Mouse (Mus musculus) ES-Bruce4 (cell line): ENCODE data around the gene Bag5. TPM values are rescaled to one million over a fixed set of nuclear protein-coding genes. Genes with fewer than 3 reads are reported as not detected.

Experiments used
- H3K27ac ChIP-seq: 2 replicates; pipeline ENCODE4 v1.5.1; 2012; ENCODE audit warnings: low read length, inconsistent platforms; ENCODE audit not compliant: insufficient read depth
- H3K27me3 ChIP-seq: 2 replicates; pipeline ENCODE4 v1.6.1; 2012; ENCODE audit warnings: mild to moderate bottlenecking, low read length, inconsistent platforms; ENCODE audit not compliant: control insufficient read depth, poor library complexity, insufficient read depth, severe bottlenecking
- H3K36me3 ChIP-seq: 2 replicates; pipeline ENCODE4 v1.6.1; 2012; ENCODE audit warnings: inconsistent platforms, mild to moderate bottlenecking, low read length, moderate library complexity; ENCODE audit not compliant: control insufficient read depth, poor library complexity, insufficient read depth, severe bottlenecking
- H3K4me1 ChIP-seq: one replicate; pipeline ENCODE4 v1.8.1; 2011; ENCODE audit warnings: low read length; ENCODE audit not compliant: control insufficient read depth, insufficient read depth
- H3K4me3 ChIP-seq: 2 replicates; pipeline ENCODE4 v1.5.1; 2011; ENCODE audit warnings: low read depth, mild to moderate bottlenecking, low read length
- H3K9ac ChIP-seq: 2 replicates; pipeline ENCODE4 v1.6.1; 2012; ENCODE audit warnings: low read depth, mild to moderate bottlenecking, inconsistent platforms; ENCODE audit not compliant: poor library complexity, severe bottlenecking
- H3K9me3 ChIP-seq: replicated peaks from 2 replicates; pipeline ENCODE4 v1.6.1; 2012; ENCODE audit warnings: mild to moderate bottlenecking, low read length, inconsistent platforms; ENCODE audit not compliant: control insufficient read depth, poor library complexity, insufficient read depth, severe bottlenecking
- CTCF ChIP-seq: IDR thresholded peaks from one replicate; pipeline ENCODE4 v1.8.1; 2011; ENCODE audit warnings: low read depth, low read length
- EP300 ChIP-seq: IDR thresholded peaks from 2 replicates; pipeline ENCODE4 v1.6.1; 2011; ENCODE audit warnings: low read depth, low read length; ENCODE audit not compliant: insufficient read depth
- POLR2A ChIP-seq: IDR thresholded peaks from one replicate; pipeline ENCODE4 v1.8.1; 2011; ENCODE audit warnings: low read length; ENCODE audit not compliant: insufficient read depth
- polyA plus RNA-seq: library from polyadenylated mRNA; stranded (reverse); fragments of >200 nt; gene quantifications from 2 replicates; pipeline ENCODE4 v1.2.4, GENCODE M21; 2011; ENCODE audit warnings: low read depth; ENCODE audit not compliant: missing spikeins, insufficient read depth, insufficient read length

Gene Bag5
- polyA plus RNA-seq, 1 experiment = 13.4 TPM

GRCm38 (mm10) chr12:111705186-111705973 is 7.7 kb downstream of the Bag5 start:
- Histone ChIP-seq H3K27me3 (no peaks in the 10 kb centered on the region), H3K9ac (no peak overlapping the region), H3K4me3 (no peak overlapping the region), H3K36me3 (peaks cover 11% of the 10 kb centered on the region), H3K27ac (no peak overlapping the region), H3K9me3 (no peaks in the 10 kb centered on the region), H3K4me1 (peaks cover 1% of the 10 kb centered on the region)
- no peak for TF ChIP-seq CTCF
- TF ChIP-seq POLR2A = no peak
- TF ChIP-seq EP300 = no peak

GRCm38 (mm10) chr12:111704609-111705008 is 8.4 kb downstream of the Bag5 start:
- Histone ChIP-seq H3K9ac (no peak overlapping the region), H3K9me3 (no peaks in the 10 kb centered on the region), H3K27me3 (no peaks in the 10 kb centered on the region), H3K36me3 (peaks cover 3% of the 10 kb centered on the region; the same call in 1 of the 2 replicates), H3K4me3 (no peak overlapping the region), H3K4me1 (peaks cover 4% of the 10 kb centered on the region), H3K27ac (no peak overlapping the region)
- TF ChIP-seq EP300 = peak; percentile 59; the same call in 1 of the 2 replicates
- TF ChIP-seq POLR2A = no peak

- H3K9me3 ChIP-seq = no peaks in the 10 kb centered on the region
- no peak overlapping the region for H3K4me3 ChIP-seq
- peaks cover 4% of the 10 kb centered on the region for H3K4me1 ChIP-seq
- no peak overlapping the region for H3K9ac ChIP-seq
- no peaks in the 10 kb centered on the region for H3K36me3 ChIP-seq
- H3K27ac ChIP-seq = no peak overlapping the region
- H3K27me3 ChIP-seq = no peaks in the 10 kb centered on the region
- no peak for TF ChIP-seq CTCF
- no peak for TF ChIP-seq EP300
- no peak for TF ChIP-seq POLR2A
Measured at GRCm38 (mm10) chr12:111703301-111703700, 9.8 kb downstream of the Bag5 start.

- H3K4me1 ChIP-seq = peaks cover 4% of the 10 kb centered on the region
- no peak overlapping the region for H3K4me3 ChIP-seq
- no peaks in the 10 kb centered on the region for H3K27me3 ChIP-seq
- no peaks in the 10 kb centered on the region for H3K9me3 ChIP-seq
- no peaks in the 10 kb centered on the region for H3K36me3 ChIP-seq
- H3K9ac ChIP-seq = no peak overlapping the region
- TF ChIP-seq CTCF (no peak), POLR2A (no peak), EP300 (no peak)
- H3K27ac ChIP-seq = no peak overlapping the region
Measured at GRCm38 (mm10) chr12:111700920-111701458, 12.1 kb downstream of the Bag5 start.

- no peaks in the 10 kb centered on the region for H3K9me3 ChIP-seq
- TF ChIP-seq POLR2A (no peak), CTCF (no peak), EP300 (no peak)
- no peaks in the 10 kb centered on the region for H3K36me3 ChIP-seq
- no peak overlapping the region for H3K9ac ChIP-seq
- no peak overlapping the region for H3K27ac ChIP-seq
- no peaks in the 10 kb centered on the region for H3K27me3 ChIP-seq
- H3K4me3 ChIP-seq = no peak overlapping the region
- peaks cover 6% of the 10 kb centered on the region for H3K4me1 ChIP-seq
Measured at GRCm38 (mm10) chr12:111699542-111699941, 13.5 kb downstream of the Bag5 start.

GRCm38 (mm10) chr12:111698346-111698913 is 14.6 kb downstream of the Bag5 start:
- TF ChIP-seq CTCF (no peak), POLR2A (no peak), EP300 (no peak)
- Histone ChIP-seq H3K4me1 (peaks cover 8% of the 10 kb centered on the region), H3K4me3 (no peak overlapping the region), H3K27ac (no peak overlapping the region), H3K9ac (no peak overlapping the region), H3K27me3 (no peaks in the 10 kb centered on the region), H3K36me3 (no peaks in the 10 kb centered on the region), H3K9me3 (no peaks in the 10 kb centered on the region)
